Mouse (Mus musculus): ENCODE data around the gene Rassf5.
A peak's percentile ranks its signal among the peaks of the same experiment; 100 is the strongest.
"Not testable (repeated sequence)": the region's sequence is repeated elsewhere in the genome, so short reads cannot be mapped to it uniquely, and the experiment has no call there.

The Rassf5 gene

DNA sequence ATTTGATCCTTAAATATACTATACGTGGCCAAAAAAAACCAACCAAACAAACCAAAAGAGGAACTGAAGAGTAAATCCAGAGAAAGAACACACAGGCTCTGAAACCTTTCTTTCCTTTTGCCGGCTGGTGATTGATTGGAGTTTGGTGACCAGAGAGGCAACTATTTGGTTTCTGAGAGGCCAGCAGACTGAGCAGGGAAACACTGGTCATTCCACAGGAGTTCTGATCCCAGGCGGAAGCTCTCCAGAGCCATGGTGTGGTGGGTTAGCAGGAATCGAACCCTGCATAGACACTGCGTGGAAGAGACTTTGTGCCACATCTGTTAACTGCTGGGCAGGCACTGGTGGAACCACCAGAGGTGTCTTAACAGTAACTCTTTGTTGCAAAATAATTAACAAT, 67.0 kb downstream of the Rassf5 start:
- DNase-seq (ENCODE audit: low spot score) = no peak

DNA sequence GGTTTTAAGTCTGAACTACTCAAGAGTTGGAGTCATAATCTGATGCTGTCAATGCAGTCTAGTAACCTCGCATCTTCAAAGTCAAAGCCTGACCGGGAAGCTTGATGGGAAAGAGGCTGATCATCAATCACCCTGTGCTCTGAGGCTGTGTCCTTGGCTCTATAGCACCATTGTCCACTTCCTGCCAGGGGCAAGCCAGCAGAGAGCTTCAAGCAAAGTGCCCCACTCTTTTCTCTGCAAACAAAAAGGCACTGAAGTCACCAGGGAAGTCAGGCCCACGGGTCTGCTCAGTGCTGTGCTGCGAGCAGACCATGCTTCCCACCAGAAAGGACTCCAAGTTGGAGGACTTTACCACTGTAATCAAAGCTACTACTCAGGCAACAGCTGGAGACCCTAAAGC, 67.8 kb downstream of the Rassf5 start:
- DNase-seq (ENCODE audit: low spot score) = no peak

DNA sequence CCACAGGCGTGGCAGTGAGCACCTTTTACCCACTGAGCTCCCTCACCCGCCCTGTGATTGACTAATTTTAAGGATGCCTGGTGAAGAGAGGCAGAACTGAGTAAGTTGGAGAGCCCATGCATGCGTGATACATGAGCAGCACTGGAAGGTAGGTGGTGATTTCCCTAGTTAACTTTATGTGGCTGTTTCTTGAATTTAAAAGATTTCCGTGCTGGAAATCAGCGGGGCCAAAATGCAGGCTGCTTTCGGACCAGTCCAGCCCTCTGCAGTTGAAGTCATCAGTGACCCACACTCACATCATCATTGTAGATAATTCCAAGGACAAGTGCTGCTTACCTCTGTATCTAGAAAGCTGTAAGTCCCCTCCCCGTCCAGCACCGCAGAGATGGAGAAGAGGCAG, 69.2 kb downstream of the Rassf5 start:
- no peak for DNase-seq (ENCODE audit: low spot score)

GRCm38 (mm10) chr1:131175189-131175588, 69.9 kb downstream of the Rassf5 start:
- DNase-seq (ENCODE audit: low spot score) = no peak

DNA sequence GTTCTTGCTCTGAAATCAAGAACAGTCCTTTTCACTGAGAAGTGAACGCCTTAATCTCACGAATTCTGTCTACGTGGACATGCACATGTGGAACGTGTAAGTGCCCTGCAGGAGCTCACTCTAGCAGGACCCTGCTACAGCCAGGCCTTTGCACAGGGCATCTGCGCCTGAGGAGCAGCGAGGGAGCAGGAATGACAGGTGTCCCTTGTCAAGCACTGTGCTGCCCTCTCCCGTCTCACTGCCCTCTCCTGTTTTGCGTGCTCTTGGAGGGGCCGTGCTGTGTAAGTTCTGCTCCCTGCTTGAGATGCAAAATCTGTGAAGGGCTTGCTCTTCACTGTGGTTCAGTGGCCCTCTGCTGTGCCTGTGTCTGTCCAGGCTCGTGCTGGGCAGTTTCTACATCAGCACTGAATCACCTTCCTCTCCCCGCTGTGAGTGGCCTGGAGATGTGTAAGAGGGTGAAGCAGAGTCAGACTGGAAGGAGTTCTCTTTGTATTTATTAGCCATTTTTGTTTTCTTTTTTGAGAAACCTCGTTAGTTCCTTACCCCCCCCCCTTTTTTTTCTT, 70.7 kb downstream of the Rassf5 start:
- no peak for DNase-seq (ENCODE audit: low spot score)

DNA sequence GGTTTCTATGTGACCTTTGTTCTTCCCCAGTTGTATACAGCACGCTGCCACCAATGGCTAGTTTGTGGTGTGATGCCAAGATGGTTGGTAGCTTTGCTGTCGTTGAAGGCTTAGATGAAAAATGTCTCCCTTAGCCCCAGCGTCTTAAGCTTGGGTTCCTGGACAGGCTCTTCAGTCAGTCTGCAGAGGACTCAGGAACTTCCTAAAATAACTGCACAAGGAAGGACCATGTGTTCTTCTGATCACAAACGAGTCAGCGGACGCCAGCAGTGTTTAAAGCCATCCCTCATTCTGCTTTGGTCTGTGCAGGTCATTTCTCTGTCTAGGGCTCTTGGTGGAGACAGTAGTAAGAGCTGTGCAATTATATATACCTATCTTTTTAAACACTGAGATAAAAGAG, 71.2 kb downstream of the Rassf5 start:
- no peak for DNase-seq (ENCODE audit: low spot score)

DNA sequence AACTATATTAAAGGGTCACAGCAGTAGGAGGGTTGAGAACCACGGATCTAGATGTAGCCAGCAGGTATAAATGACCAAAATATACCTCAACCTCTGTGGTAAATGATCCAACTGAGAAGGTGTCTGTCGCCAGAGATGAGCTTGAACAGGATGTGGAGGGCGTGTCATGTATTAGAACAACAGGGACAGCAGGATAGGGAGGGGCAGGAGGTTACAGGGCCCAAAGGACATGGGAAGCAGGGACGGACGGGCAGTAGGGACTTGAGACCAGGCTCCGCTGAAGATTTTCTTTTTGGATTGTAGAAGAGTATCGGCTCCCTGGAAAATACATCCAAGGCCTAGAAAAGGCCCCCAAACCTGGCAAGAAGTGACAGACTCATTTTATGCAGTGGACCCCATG, 72.1 kb downstream of the Rassf5 start:
- DNase-seq (ENCODE audit: low spot score) = no peak

- no peak for DNase-seq (ENCODE audit: low spot score)
Measured at GRCm38 (mm10) chr1:131167612-131168011, 77.4 kb downstream of the Rassf5 start.

DNA sequence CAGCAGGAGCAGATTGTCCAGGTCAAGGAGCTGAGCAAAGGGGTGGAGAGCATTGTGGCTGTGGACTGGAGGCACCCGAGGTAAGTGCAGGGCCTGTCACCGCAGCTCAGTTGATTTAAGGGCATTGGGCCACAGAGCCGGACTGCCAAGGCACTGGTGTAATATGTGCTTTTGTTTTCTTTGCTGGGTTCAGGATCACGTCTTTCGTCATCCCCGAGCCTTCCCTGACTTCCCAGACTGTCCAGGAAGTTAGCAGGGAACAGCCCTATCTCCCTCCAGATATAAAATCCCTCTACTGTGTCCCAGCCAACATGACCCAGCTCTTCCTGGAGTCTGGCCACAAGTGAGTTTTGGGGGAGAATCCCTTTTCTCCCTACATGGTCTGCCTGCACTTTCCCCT, 80.6 kb downstream of the Rassf5 start:
- DNase-seq (ENCODE audit: low spot score) = no peak

DNA sequence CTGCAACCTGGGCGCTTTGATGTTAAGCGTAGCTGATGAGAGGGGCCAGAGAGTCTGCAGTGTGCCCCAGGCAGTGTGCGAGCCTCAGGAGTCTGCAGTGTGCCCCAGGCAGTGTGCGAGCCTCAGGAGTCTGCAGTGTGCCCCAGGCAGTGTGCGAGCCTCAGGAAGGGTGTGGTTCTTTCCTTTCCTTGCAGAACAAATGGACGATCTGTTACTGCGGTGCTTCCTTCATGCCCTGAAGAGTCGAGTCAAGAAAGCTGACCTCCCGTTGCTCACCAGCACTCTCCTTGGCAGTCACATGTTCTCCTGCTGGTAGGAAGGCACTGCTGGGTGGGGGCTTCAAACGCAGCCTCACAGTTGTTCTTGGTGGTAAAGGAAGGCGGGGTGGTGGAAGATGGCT, 84.0 kb downstream of the Rassf5 start:
- no peak for DNase-seq (ENCODE audit: low spot score)

DNA sequence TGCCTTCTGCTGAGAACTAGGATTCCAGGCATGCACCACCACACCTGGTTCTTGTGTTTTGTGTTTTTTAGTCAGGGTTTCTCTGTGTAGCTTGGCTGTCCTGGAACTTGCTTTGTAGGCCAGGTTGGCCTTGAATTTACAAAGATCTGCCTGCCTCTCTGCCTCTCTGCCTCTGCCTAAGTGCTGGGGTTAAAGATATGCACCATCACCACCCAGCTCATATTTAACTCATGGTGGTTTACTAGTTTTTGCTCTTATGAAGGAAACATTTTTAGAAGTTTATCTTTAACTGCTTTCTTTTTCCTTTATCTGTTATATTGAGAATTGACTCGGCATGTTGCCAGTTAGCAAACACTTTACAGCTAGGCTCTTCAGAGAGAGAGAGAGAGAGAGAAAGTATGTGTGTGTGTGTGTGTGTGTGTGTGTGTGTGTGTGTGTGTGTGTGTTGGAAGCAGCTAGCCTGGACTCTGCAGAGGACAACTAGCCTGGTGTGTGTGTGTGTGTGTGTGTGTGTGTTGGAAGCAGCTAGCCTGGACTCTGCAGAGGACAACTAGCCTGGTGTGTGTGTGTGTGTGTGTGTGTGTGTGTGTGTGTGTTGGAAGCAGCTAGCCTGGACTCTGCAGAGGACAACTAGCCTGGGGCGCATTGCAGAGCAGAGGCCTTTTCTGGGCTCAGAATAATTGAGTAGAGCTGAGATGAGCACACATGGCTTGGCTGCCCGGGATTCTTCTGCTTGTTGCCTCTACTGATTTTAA, 85.3 kb downstream of the Rassf5 start:
- not testable (repeated sequence) for DNase-seq (ENCODE audit: low spot score)

DNA sequence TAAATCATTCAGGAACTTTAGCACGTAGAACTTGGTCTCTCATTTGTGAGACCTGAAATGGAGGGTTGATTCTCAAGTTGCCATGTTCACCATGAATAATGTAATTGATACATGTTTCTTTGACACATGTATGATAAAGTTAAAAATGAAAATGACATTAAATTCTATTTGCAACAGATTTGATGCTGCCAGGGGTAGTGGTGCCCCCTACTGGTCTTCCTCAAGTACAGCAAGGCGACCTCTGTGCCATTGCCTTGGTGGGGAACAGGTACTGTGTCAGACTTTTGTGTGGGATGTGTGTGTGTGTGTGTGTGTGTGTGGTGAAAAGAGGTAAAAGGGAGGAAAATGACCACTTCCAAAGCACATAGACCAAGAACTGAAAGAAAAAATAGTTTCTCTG, 89.6 kb downstream of the Rassf5 start:
- DNase-seq (ENCODE audit: low spot score) = peak; percentile 53

GRCm38 (mm10) chr1:131153018-131153629, 91.9 kb downstream of the Rassf5 start, which contains the start of gene Eif2d:
Gene Eif2d, plus strand, starts transcription at chr1:131153181.
- DNase-seq (ENCODE audit: low spot score) = peak; percentile 86

- DNase-seq (ENCODE audit: low spot score) = no peak
Measured at GRCm38 (mm10) chr1:131149496-131149895, 95.6 kb downstream of the Rassf5 start.

GRCm38 (mm10) chr1:131146181-131146614, 98.9 kb downstream of the Rassf5 start:
- DNase-seq (ENCODE audit: low spot score) = no peak

DNA sequence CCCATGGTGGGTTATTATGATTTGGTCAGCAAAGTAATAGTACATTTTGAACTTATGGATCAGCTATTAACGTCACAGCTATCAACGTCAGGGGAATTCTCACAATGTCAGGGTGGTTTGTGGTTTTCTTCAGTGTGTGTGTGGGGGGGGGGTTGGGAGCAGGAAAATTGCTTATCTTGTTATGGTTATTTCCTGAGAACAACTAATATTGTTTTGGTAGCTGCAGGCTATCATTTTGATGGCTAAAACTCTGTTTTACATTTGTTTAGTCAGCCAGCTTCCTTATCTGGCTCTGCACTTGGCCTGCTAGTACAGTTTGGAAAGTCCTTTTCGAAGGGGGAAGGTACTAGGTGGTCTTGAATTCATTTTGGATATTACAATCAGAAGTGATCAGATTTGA, 99.8 kb downstream of the Rassf5 start:
- not testable (repeated sequence) for DNase-seq (ENCODE audit: low spot score)

- no peak for DNase-seq (ENCODE audit: low spot score)
Measured at GRCm38 (mm10) chr1:131142472-131142871, 102.6 kb downstream of the Rassf5 start.

GRCm38 (mm10) chr1:131141449-131141848, 103.6 kb downstream of the Rassf5 start:
- DNase-seq (ENCODE audit: low spot score) = no peak

DNA sequence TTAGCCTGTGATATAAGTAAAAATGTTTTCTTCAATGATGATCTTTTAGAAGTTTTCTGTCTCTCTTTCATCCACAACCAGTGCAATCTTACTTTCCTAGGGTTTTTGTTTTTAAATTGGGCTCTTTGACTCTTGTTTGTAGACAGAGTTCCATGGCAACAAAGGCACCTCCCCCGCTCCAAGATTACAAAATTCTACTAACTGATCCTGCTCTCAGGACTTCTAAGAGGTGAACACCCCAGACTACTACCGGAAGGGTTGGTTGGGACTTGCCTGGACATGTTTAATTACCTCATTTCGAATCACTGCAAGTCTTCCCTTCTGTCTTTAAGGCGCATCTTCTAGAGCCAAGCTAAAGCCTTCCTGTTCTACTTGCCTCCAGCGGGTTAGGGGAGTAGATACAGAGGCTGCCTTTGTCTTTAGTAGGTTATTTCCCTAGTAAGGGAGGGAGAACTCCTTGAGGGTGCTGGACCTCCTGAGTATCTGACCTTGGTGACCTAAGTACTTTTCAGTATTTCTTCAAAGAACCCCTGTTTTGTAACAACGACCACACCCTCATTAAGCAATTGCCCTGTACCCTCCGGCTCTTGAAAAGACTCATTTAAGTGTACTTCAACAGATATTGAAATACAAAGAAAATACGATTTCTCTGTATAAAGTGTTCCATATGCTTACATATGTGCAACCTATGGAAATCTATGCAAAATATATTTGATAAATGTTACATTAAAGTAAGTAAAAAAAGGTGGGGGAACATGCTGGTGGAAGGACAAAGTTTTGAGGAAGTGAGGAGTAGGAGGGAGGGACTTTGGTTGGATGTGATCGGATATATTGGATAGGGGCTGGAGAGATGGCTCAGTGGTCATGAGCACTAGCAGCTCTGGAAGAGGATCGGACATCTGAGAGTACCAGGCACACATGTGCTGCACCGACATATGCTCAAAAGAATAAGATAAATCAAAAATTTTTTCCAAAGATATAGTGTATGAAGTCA, 105.7 kb downstream of the Rassf5 start:
- DNase-seq (ENCODE audit: low spot score) = peak; percentile 58

GRCm38 (mm10) chr1:131138191-131139016, 106.7 kb downstream of the Rassf5 start, which contains the start of gene Dyrk3:
Gene Dyrk3, minus strand, starts transcription at chr1:131138340.
- DNase-seq (ENCODE audit: low spot score) = peak; percentile 96

DNA sequence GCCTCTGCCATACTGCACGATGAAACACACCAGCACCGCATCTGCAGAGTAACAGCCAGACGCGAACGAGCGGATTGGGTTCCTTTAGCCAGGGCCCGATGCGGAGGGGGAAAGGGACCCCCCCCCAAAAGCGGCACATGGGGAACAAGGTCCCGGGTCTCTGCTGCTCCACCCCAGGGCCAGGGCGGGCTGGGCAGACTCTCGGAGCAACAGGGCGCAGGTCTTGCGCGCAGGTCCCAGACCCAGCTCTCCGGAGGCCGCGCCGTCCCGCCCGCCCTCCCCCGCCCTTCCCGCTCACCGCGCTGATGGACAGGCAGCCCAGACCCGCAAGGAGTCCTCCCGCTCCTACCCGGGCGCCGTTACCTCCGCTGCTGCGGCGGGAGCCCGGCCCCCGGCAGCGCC, 107.3 kb downstream of the Rassf5 start:
- DNase-seq (ENCODE audit: low spot score) = no peak
